Mouse (Mus musculus): Measurements from ENCODE around the gene Fam171a1. TPM values are rescaled to one million over a fixed set of nuclear protein-coding genes. Genes with fewer than 3 reads are reported as not detected.
"Not testable (repeated sequence)": the region's sequence is repeated elsewhere in the genome, so short reads cannot be mapped to it uniquely, and the experiment has no call there.

Gene Fam171a1
- polyA plus RNA-seq (2015; fragmentation: Nextera tagmentation; extraction: Ambion mirVana): 30.4 and 32.9 TPM in 2 replicates

DNA sequence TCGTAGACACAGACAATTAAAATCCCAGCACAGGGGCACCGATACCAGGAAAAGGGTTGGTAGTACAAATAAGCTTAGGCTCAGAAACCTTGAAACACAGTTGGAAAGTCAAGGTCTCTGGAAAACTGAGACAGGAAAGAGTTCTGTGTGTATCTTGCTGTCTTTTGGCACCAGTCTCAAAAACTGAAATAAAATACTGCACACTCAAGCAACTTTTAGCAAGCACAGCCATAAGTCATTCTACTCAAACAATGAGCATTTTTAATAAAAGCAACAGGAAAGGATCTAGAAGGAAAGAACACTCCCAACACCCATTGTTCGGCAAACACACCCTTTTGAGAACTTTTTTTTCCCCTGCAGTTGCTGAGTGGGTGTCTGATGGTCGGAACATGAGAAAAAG, at the start of gene Fam171a1:
TSS of gene Fam171a1 (plus strand) at position 359 of the 400 bp plus-strand sequence.
- Histone ChIP-seq H3K36me3 (no peaks in the 10 kb centered on the region), H3K4me2 (no peak within 1 kb of the TSS), H3K4me1 (peaks cover 5% of the 10 kb centered on the region; the same call in 1 of the 2 replicates), H3K4me3 (no peak within 1 kb of the TSS), H3K9ac (no peak within 1 kb of the TSS), H3K27ac (0 out of 2 replicates have a peak within 1 kb of the TSS, but pooled peaks have one; percentile 3), H3K27me3 (no peaks in the 10 kb centered on the region), H3K9me3 (no peaks in the 10 kb centered on the region)
- ATAC-seq (ENCODE audit: insufficient number of reproducible peaks, low FRiP score, low TSS enrichment, low read depth): no peak
- 65% methylated on average over 4 of the region's 4 CpGs for WGBS

DNA sequence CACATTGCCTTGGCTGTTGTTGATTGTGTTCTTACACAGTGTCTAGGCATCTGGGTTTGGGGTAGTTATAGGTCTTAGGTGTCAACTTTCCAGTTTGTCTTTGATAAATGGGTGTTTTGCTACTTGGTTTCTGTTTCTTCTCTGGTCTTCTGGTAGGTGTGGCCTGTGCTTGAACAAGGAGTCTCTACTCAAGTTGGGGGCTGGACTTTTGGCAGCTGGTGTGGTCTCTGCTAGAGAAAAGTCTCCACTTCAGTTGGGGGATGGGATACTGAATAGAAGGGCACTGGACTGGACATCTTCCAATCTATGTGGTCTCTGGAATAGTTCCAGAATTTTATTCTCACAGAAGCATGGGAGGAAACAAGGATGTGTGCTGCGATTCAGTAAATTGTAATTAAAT, 44.9 kb upstream of the Fam171a1 start:
- Histone ChIP-seq H3K27me3 (no peaks in the 10 kb centered on the region), H3K4me2 (no peak overlapping the region), H3K4me3 (no peak overlapping the region), H3K36me3 (no peaks in the 10 kb centered on the region), H3K9ac (no peak overlapping the region), H3K27ac (no peak overlapping the region), H3K4me1 (no peaks in the 10 kb centered on the region), H3K9me3 (0 out of 2 replicates have a peak, but pooled peaks cover 4% of the 10 kb centered on the region)
- ATAC-seq (ENCODE audit: insufficient number of reproducible peaks, low FRiP score, low TSS enrichment, low read depth): no peak
- WGBS: 92% methylated on average over 1 of the region's 1 CpGs

DNA sequence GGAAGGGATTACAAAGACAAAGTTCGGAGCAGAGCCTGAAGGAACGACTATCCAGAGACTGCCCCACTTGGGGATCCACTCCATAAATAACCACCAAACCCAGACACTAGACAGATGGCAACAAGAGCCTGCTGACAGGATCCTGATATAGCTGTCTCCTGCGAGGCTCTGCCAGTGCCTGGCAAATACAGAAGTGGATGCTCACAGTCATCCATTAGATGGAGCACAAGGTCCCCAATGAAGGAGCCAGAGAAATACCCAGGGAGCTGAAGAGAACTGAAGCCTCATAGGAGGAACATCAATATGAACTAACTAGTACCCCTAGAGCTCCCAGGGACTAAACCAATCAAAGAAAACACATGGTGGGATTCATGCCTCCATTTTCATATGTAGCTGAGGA, 25.7 kb upstream of the Fam171a1 start:
- H3K9ac ChIP-seq; H3K4me3 ChIP-seq; H3K36me3 ChIP-seq; H3K27ac ChIP-seq; H3K27me3 ChIP-seq; H3K4me2 ChIP-seq; H3K9me3 ChIP-seq; ATAC-seq (ENCODE audit: insufficient number of reproducible peaks, low FRiP score, low TSS enrichment, low read depth); H3K4me1 ChIP-seq: not testable (repeated sequence)
- 82% methylated on average over 3 of the region's 3 CpGs for WGBS

DNA sequence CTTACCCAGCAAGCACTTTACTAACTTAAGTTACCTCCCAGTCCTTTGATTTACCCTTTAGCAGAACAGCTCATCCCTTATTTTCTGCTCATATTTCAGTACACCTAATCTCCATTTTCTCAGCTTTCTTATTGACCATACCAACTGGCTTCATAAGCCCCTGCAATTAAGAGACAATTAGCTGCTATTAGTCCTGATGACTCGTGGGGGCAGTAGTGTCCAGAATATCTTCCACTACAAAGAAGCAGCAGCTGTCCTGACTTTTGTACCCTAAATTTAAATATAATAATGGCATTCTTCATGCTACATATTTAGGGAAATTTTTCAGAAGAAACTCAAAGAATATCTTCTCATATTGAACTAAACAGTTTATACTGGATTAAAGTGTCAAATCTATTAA, 24.8 kb upstream of the Fam171a1 start:
- Histone ChIP-seq H3K4me2 (no peak overlapping the region), H3K9ac (no peak overlapping the region), H3K27me3 (no peaks in the 10 kb centered on the region), H3K27ac (no peak overlapping the region), H3K4me3 (no peak overlapping the region), H3K36me3 (no peaks in the 10 kb centered on the region), H3K4me1 (no peaks in the 10 kb centered on the region), H3K9me3 (no peaks in the 10 kb centered on the region)
- no peak for ATAC-seq (ENCODE audit: insufficient number of reproducible peaks, low FRiP score, low TSS enrichment, low read depth)
- 13% methylated on average over 1 of the region's 1 CpGs for WGBS

DNA sequence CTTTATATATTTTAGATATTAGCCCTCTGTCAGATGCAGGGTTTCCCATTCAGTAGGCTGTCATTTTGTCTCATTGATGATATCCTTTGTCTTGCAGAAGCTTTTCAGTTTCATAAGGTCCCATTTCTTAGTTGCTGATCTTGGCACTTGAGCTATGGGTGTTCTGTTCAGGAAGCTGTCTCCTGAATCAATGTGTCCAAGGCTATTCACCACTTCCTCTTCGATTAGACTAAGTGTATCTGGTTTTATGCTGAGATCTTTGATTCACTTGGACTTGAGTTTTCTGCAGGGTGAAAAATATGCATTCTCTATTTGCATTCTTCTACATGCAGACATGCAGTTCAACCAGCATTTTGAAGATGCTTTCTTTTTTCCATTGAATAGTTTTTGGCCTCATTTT, 17.9 kb upstream of the Fam171a1 start:
- H3K9me3 ChIP-seq: no peaks in the 10 kb centered on the region
- no peak overlapping the region for H3K4me2 ChIP-seq
- H3K9ac ChIP-seq: no peak overlapping the region
- WGBS: 73% methylated on average over 1 of the region's 1 CpGs
- H3K36me3 ChIP-seq: no peaks in the 10 kb centered on the region
- ATAC-seq (ENCODE audit: insufficient number of reproducible peaks, low FRiP score, low TSS enrichment, low read depth): no peak
- H3K27ac ChIP-seq: no peak overlapping the region
- no peaks in the 10 kb centered on the region for H3K4me1 ChIP-seq
- H3K27me3 ChIP-seq: no peaks in the 10 kb centered on the region
- H3K4me3 ChIP-seq: no peak overlapping the region

DNA sequence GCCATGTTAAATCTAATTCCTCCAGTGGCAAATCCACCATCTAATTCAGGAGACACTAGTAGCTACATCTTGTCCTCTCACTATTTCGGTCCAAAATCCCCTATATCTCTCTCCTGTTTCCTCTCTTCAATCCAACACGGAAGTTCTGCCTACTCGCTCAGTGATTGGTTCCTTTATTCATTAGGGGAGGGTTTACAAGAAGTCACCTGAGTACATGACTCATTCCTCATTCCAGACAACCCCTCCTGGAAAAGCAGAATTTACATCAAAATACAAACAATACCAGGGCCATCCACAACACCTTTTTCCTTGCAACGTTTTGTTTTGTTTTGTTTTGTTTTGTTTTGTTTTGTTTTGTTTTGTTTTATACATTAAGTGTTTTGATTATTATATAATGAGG, 14.1 kb upstream of the Fam171a1 start:
- H3K9me3 ChIP-seq: no peaks in the 10 kb centered on the region
- no peak overlapping the region for H3K4me2 ChIP-seq
- no peaks in the 10 kb centered on the region for H3K4me1 ChIP-seq
- WGBS: 79% methylated on average over 4 of the region's 4 CpGs
- H3K36me3 ChIP-seq: no peaks in the 10 kb centered on the region
- ATAC-seq (ENCODE audit: insufficient number of reproducible peaks, low FRiP score, low TSS enrichment, low read depth): no peak
- no peak overlapping the region for H3K27ac ChIP-seq
- H3K27me3 ChIP-seq: no peaks in the 10 kb centered on the region
- no peak overlapping the region for H3K4me3 ChIP-seq
- no peak overlapping the region for H3K9ac ChIP-seq

DNA sequence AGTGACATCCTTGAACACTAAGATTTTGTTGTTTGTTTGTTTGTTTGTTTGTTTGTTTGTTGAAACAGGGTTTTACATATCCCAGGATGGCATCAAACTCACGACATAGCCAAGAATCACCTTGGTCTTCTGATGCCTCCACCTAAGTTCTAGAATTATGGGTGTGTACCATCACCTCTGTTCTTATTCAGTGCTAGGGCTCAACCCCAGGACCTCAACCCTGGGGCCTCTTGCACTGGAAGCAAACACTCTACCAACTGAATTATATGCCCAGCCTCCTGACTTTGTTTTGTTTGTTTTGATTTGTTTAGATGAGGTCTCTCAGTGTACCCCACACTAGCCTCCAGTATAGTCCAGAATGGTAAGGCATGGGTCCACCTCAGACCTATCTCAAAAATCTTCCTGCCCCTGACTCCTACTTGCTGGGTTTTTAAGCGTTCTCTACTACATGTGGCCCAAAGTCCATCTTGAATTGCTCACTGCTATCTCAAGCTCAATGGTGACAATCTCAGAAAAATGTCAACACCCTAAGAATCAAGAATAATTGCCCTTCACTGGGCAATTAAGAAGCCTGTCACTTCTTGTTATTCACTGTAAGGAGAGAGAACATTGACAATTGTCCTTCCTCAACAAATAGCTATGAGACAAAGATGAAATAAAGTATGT, 12.6 kb upstream of the Fam171a1 start:
- 78% methylated on average over 2 of the region's 2 CpGs for WGBS
- H3K4me1 ChIP-seq: no peaks in the 10 kb centered on the region
- H3K9ac ChIP-seq: no peak overlapping the region
- H3K9me3 ChIP-seq: no peaks in the 10 kb centered on the region
- no peaks in the 10 kb centered on the region for H3K27me3 ChIP-seq
- no peak overlapping the region for H3K4me2 ChIP-seq
- no peak overlapping the region for H3K4me3 ChIP-seq
- no peaks in the 10 kb centered on the region for H3K36me3 ChIP-seq
- ATAC-seq (ENCODE audit: insufficient number of reproducible peaks, low FRiP score, low TSS enrichment, low read depth): no peak
- H3K27ac ChIP-seq: no peak overlapping the region

DNA sequence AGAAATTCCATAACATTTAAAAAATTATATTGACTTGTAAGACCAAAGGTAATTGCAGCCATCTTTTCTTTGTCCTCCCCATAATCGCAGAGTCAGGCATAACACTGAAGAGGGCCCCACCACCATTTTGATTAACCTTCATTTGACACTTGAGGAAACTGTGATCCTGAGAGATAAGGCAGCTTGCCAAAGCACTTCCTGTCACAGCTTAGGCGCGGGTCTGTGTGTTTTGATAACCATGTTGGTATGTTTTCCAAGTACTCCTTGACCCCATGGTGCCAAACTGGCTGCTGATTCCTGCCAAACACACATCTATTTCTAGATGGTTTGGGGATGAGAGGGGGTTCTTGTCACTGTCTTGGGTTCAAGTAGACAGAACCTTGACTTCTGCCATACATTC, 11.7 kb upstream of the Fam171a1 start:
- 63% methylated on average over 3 of the region's 3 CpGs for whole genome bisulfite sequencing
- H3K4me2 ChIP-seq: no peak overlapping the region
- no peak overlapping the region for H3K27ac ChIP-seq
- H3K4me1 ChIP-seq: no peaks in the 10 kb centered on the region
- H3K27me3 ChIP-seq: no peaks in the 10 kb centered on the region
- H3K9ac ChIP-seq: no peak overlapping the region
- H3K4me3 ChIP-seq: no peak overlapping the region
- ATAC-seq (ENCODE audit: insufficient number of reproducible peaks, low FRiP score, low TSS enrichment, low read depth): no peak
- H3K36me3 ChIP-seq: no peaks in the 10 kb centered on the region
- H3K9me3 ChIP-seq: no peaks in the 10 kb centered on the region

DNA sequence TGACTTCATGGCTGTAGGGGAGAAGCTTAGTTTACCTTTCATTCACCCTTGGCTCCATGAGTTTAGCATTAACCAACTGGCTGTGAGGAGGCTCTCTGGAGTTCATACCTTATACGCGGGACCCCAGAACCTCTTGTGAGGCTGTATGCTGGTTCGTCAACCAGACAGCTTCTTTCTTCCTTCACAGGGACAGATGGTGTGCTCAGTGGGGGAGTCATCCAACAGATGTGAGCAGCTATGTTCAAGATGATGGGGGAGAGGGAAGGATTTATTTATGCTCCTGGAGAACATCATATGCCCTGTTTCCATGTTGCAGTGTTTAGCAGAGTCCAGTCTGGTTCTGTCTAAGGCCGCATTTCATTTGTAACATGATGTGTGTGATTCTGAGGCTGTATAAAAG, 6.6 kb upstream of the Fam171a1 start:
- ATAC-seq (ENCODE audit: insufficient number of reproducible peaks, low FRiP score, low TSS enrichment, low read depth): no peak
- WGBS: 80% methylated on average over 4 of the region's 4 CpGs

DNA sequence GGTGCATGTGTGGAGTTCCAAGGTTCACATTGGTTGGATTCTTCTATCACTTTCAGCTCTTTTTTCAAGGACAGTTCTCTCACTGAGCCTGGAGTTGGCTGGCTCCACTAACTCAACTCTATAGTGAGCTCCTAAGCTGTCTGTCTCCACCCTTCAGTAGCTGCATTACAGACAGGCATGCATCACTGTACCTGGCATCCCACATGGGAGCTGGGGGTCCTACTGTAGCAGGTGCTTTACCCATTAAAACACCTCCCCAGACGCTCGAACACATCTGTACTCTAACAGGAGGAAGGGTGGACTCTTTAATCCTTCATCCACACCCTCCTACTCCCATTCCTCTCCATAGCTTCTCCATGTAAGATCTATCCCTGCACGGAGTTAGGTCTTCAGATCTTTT, 5.6 kb upstream of the Fam171a1 start:
- no peaks in the 10 kb centered on the region for H3K36me3 ChIP-seq
- H3K27me3 ChIP-seq: no peaks in the 10 kb centered on the region
- no peak overlapping the region for H3K4me3 ChIP-seq
- WGBS: 85% methylated on average over 3 of the region's 3 CpGs
- H3K9ac ChIP-seq: no peak overlapping the region
- no peaks in the 10 kb centered on the region for H3K9me3 ChIP-seq
- no peak overlapping the region for H3K4me2 ChIP-seq
- H3K27ac ChIP-seq: no peak overlapping the region
- ATAC-seq (ENCODE audit: insufficient number of reproducible peaks, low FRiP score, low TSS enrichment, low read depth): no peak
- no peaks in the 10 kb centered on the region for H3K4me1 ChIP-seq

More for the DNA sequence above, 6.6 kb upstream of the Fam171a1 start:
- Histone ChIP-seq H3K36me3 (no peaks in the 10 kb centered on the region), H3K27me3 (no peaks in the 10 kb centered on the region), H3K4me2 (no peak overlapping the region), H3K9ac (no peak overlapping the region), H3K4me1 (no peaks in the 10 kb centered on the region), H3K9me3 (no peaks in the 10 kb centered on the region), H3K27ac (no peak overlapping the region), H3K4me3 (no peak overlapping the region)

DNA sequence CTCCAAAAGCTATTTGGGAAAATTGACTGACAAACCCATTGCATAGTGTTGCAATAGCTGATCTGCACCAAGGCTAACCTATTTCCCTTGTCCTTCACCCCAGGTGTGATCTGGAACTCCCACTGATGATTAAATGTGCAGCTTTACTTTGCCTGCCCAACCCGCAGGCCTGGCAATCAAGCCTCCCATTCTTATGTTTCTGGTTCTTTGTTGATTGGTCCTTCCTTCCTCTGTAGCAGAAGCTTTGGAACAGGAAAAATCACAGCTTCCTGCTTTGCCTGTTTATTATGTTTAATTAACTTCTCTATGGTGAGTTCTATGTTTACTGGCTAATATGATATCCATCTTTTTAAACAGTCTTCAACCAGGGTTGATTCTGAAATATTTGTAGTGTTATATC, 5.2 kb upstream of the Fam171a1 start:
- Histone ChIP-seq H3K27ac (no peak overlapping the region), H3K27me3 (no peaks in the 10 kb centered on the region), H3K4me3 (no peak overlapping the region), H3K9ac (no peak overlapping the region), H3K36me3 (no peaks in the 10 kb centered on the region), H3K9me3 (no peaks in the 10 kb centered on the region), H3K4me2 (no peak overlapping the region), H3K4me1 (peaks cover 3% of the 10 kb centered on the region; the same call in 1 of the 2 replicates)
- no peak for ATAC-seq (ENCODE audit: insufficient number of reproducible peaks, low FRiP score, low TSS enrichment, low read depth)
- WGBS: 81% methylated on average over 1 of the region's 1 CpGs

DNA sequence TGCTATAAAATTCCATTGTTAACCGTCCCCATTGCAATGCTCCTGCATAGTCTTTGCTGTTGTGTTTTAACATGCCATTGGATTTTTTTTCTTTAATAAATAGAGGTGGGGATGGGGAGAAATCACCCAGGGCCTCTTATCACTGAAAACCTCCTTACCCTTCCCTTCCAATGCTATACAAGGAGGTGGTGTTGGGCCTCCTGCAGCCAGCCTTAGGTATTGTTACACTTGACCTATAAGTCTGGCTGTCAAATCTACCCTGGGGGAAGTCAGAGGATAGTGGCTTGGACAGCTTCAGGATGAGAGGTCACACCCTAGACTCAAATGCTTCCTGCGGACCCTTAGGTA, 3.8 kb downstream of the Fam171a1 start:
- H3K4me2 ChIP-seq: peak overlapping the region; percentile 60
- H3K36me3 ChIP-seq: no peaks in the 10 kb centered on the region
- no peak overlapping the region for H3K9ac ChIP-seq
- H3K27me3 ChIP-seq: no peaks in the 10 kb centered on the region
- peak overlapping the region; percentile 91 for H3K4me3 ChIP-seq
- H3K4me1 ChIP-seq: peaks cover 14% of the 10 kb centered on the region
- WGBS: 35% methylated on average over 2 of the region's 2 CpGs
- no peak for ATAC-seq (ENCODE audit: insufficient number of reproducible peaks, low FRiP score, low TSS enrichment, low read depth)
- H3K27ac ChIP-seq: no peak overlapping the region
- H3K9me3 ChIP-seq: no peaks in the 10 kb centered on the region
